Mouse (Mus musculus) layer of hippocampus, adult 6 months (tissue): ENCODE measurements around the gene Brd4. TPM values are rescaled to one million over a fixed set of nuclear protein-coding genes. Genes with fewer than 3 reads are reported as not detected.

Experiments
- long read RNA-seq, 2 experiments: library from polyadenylated mRNA; unstranded; transcript quantifications; one replicate each; pipeline ENCODE4 v2.0.0; 2019 to 2020
- polyA plus RNA-seq: library from polyadenylated mRNA; unstranded; fragments of <200 nt; fragmentation: Nextera tagmentation; gene quantifications from 2 replicates; pipeline ENCODE4 v1.2.3, GENCODE M21; 2021

Brd4 gene
- polyA plus RNA-seq, result 13.7 and 15.7 TPM in 2 replicates
- long read RNA-seq, experiment 1, partial matches to known transcripts, result 14 of 37 reads
- long read RNA-seq, experiment 1, other reads (novel, unspliced or antisense), result 22 of 37 reads
- long read RNA-seq, experiment 2, transcript Brd4-205 (9 exons, 1,910 nt), result major isoform, 9 of 60 reads
- long read RNA-seq, experiment 2, partial matches to known transcripts, result 21 of 60 reads
- long read RNA-seq, experiment 2, other reads (novel, unspliced or antisense), result 30 of 60 reads

DNA sequence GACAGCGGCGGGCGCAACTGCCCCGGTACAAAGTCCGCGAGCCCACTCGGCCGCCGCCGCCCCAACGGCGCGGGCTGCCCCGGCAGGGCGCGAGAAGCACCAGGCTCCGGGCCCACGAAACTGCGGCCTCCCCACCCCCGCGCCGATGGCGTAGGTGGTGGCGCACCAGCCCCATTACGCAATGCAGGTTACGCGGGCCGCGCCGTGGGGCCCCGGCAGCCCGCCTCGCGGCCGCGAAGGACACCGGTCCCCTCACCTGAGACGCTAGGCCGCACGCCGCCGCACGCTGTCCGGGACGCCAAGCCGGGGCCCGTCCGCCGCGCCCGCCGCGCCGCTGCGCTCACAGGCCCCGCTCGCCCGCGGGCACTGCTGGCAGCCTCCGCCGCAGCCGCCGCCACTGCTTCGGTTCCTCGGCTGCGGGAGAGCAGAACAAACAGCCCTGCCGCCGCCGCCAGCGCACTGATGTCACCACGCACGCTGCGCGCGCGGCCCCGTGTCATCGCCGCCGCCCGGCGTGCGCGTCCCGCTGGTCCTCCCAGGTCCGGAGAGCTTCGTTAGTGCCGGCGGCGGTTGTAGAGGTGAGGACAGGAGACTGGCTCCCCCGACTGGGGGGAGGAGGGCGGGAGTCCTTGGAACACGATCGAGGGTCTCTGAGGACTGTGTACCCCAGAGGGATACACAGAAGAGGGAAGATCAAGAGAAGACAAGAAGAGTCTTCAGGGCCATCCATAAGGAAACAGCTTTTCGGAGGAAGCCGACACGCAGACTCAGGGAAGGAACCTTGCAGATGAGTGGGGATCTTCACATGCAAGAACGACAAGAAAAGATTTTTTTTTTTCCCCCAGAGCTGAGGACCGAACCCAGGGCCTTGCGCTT, at the start of gene Brd4:
TSS of gene Brd4 (minus strand) at position 461 of the 876 bp plus-strand sequence.

DNA sequence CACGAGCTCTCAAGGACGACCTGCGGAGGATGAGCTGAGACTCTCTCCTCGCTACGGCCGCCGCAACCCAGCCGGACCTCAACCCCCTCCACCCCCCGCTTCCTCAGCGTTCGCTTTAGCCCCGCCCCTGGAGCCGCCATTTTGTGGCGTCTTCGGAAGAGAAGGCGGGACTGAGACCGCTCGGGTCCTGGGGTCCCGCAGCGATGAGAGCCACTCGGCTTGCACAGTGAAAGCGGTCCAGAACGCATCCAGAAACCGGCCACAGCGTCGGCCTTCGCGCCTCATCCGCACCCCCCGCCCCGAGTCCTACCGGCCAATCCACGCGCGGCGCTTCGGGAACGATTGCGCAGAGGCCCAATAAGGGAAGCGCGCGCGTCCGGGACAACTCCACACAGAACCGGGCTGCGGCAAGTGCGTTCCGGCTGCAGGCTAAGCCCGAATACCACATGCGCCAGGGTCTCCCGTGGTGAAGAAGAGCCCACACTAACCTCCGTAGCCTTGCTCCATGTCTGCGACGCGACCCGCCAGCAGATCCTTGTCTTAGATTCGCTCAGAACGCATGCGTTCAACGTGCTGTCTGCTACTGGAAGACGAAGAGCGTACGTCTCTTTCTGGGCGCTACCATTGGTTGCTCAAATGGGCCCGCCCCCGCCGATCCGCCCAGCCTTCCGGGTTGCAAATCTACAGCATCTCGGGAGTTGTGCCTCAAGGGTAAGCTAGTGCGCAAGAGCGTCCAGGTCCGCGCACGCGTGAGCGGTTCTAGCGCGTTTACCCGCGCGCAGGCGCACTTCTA, 36.3 kb upstream of the Brd4 start, which contains the start of gene Akap8:
TSS of gene Akap8 (minus strand) at position 642 of the 793 bp plus-strand sequence.

DNA sequence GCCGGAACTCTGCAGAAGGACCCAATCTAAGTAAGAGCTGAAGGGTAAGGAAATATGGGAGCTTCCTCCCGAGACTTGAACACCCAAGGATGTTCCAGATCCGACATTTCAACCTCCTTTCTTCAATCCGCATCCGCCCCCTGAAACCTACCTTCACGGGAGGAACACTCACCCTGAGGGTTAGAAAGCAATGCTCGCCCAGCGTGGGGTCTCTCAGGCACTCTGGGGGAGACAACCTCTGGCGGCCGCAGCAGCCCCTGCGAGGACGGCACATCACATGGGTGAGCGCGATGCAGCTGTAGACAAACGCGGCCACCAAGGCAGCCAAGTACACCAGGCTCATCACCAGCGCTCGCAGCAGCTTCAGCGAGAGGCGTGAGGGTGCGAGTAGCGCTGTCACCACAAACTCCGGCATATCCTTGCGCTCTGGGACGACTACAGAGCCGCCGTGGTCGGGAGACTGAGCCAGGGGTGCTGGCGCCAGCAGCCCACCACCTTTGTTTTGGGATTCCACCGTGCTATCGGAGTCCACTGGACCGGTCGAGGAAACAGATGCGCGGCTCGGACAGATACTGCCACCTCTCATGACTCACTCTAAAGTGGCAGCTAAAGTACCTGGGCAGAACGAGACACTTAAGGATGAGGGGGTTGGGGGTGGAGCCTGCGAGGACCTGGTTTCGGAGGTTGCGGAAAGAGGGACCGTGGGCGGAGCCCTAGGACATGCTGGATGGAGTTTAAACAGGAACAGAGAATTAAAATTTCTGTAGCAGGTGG, 95.5 kb downstream of the Brd4 start, which contains the start of gene Ephx3:
TSS of gene Ephx3 (minus strand) at position 687 of the 774 bp plus-strand sequence.

DNA sequence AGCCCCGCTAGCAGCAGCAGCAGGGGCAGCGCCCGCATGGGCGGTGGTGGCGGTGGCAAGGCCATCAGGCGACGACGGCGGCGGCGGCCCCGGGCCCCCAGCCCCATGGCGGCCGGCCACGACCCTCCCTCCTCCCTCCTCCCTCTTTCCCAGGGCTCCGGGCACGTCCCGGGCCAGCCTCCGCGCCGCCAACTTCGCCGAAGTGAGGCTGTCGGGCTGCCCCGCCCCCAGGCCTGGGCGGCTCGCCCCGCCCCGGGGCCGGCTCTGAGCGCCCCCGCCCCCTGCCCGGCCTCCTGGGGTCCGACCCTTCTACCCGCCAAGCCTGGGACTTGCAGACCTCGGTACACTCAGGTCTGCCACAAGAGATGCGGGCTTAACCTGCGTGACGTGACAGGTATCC, 117.8 kb downstream of the Brd4 start, which contains the start of gene Notch3:
TSS of gene Notch3 (minus strand) at position 166 of the 400 bp plus-strand sequence.

Other genes starting within 250 kb of the Brd4 start
- 5.6 and 6.6 TPM in 2 replicates for gene Rrp1b, start 248.6 kb downstream of the Brd4 start, polyA plus RNA-seq
- 0.18 and 0.40 TPM in 2 replicates for gene Hsf2bp, start 248.4 kb downstream of the Brd4 start, polyA plus RNA-seq
- 0.28 and 0.39 TPM in 2 replicates for gene Notch3, start 117.9 kb downstream of the Brd4 start, polyA plus RNA-seq
- 0.13 TPM in 1 of 2 replicates, not detected in the other for gene Ephx3, start 95.2 kb downstream of the Brd4 start, polyA plus RNA-seq
- gene Akap8, start 36.5 kb upstream of the Brd4 start, polyA plus RNA-seq, result 6.3 and 7.4 TPM in 2 replicates
- 29.5 and 30.4 TPM in 2 replicates for gene Akap8l, start 65.9 kb upstream of the Brd4 start, polyA plus RNA-seq
- gene Wiz, start 104.7 kb upstream of the Brd4 start, polyA plus RNA-seq, result 17.2 and 25.2 TPM in 2 replicates
- 1.2 and 1.5 TPM in 2 replicates for gene Rasal3, start 118.9 kb upstream of the Brd4 start, polyA plus RNA-seq
- gene Pglyrp2, start 139.4 kb upstream of the Brd4 start, polyA plus RNA-seq, result not detected in 2 replicates
- 0.11 TPM in 1 of 2 replicates, not detected in the other for gene Cyp4f39, start 168.0 kb upstream of the Brd4 start, polyA plus RNA-seq
- 1.8 and 2.9 TPM in 2 replicates for gene Cyp4f17, start 221.3 kb upstream of the Brd4 start, polyA plus RNA-seq